Mouse (Mus musculus): ENCODE measurements around the gene Gpc5. TPM values are rescaled to one million over a fixed set of nuclear protein-coding genes. Genes with fewer than 3 reads are reported as not detected.

The Gpc5 gene
- polyA plus RNA-seq, 1 experiment = not detected

DNA sequence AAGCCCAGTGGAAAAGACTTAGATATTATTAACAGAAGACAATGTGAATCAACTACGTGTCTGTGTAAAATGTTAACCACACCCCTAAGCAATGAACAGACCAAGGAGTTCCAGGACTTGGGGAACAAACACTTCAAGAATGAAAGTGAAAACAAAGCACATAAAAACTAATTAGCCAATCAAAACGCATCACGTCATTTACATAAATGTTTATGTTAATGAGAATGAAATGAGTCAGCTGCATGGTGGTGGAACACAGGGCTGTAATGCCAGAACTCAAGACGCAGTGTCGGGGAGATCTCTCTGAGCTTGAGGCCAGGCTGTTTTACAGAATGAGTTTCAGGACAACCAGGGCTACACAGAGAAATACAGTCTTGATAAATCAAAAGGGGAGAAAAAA, 136.1 kb downstream of the Gpc5 start:
- Histone ChIP-seq H3K4me1 (ENCODE audit: control insufficient read depth, insufficient read depth, low read length) (no peaks in the 10 kb centered on the region), H3K27ac (ENCODE audit: insufficient read depth, low read length) (no peak overlapping the region), H3K4me3 (ENCODE audit: insufficient read depth, low read length) (no peak overlapping the region)
- TF ChIP-seq POLR2A (IDR thresholded peaks at IDR 0.05; ENCODE audit: low read depth, low read length) (no peak), CTCF (IDR thresholded peaks at IDR 0.05; ENCODE audit: borderline replicate concordance, insufficient read depth, low read length) (no peak)

DNA sequence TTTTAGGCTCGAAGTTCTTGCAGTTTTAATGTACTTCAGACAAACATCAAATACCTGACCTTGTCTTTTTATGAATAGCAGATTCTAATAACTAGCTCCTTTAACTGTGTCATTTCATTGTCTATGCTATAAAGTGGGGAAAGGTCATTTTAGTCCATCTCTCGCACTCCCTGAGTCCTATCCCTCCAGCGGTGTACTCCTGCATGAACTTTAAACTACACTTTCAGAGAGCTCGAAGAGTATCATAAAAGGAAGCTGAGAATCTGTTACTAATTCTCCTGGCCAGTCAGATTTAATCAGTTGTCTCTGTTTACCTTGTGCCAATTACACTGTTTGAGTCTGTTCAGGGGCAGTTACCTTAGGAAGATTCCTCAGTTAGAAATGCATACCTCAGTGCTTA, 144.4 kb downstream of the Gpc5 start:
- Histone ChIP-seq H3K27ac (ENCODE audit: insufficient read depth, low read length) (no peak overlapping the region), H3K4me3 (ENCODE audit: insufficient read depth, low read length) (no peak overlapping the region), H3K4me1 (ENCODE audit: control insufficient read depth, insufficient read depth, low read length) (no peaks in the 10 kb centered on the region)
- TF ChIP-seq POLR2A (IDR thresholded peaks at IDR 0.05; ENCODE audit: low read depth, low read length) = no peak
- TF ChIP-seq CTCF (IDR thresholded peaks at IDR 0.05; ENCODE audit: borderline replicate concordance, insufficient read depth, low read length) = no peak

DNA sequence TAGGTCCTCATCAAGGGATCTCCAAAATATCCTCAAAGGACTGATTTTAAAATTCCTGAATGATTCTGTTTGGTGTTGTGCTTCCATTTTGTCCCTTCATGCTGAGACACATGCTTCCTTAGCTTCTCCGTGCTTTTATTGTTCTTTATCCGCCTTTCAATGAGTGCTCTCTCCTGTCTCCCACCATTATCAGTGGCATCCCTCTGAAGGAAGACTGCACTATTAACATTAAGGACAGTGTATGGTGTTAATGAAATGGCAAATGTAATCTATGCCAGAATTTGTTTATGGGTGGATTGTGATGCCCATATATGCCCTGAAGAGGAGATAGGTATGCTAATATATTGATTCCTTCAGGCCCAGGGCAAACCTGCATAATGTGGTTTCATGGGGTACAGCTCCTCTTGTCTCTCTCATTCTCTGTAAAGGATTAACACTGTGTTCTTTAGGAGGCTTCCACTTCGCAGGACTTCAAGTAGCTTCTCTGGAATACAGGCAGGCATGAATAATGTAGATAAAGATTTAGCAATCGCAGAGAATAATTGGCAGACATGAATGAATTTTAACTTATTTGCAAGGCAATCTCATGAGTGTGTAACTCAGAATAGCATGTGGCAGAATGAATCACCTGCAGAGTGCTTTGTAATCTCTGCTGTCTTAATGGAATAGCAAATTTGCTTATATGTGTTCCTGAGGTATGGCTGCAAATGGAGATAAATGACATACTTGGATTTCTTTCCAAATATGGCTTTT, 148.8 kb downstream of the Gpc5 start:
- no peaks in the 10 kb centered on the region for H3K4me1 ChIP-seq (ENCODE audit: control insufficient read depth, insufficient read depth, low read length)
- H3K27ac ChIP-seq (ENCODE audit: insufficient read depth, low read length) = no peak overlapping the region
- TF ChIP-seq CTCF (IDR thresholded peaks at IDR 0.05; ENCODE audit: borderline replicate concordance, insufficient read depth, low read length) (no peak), POLR2A (IDR thresholded peaks at IDR 0.05; ENCODE audit: low read depth, low read length) (no peak)
- H3K4me3 ChIP-seq (ENCODE audit: insufficient read depth, low read length) = no peak overlapping the region

DNA sequence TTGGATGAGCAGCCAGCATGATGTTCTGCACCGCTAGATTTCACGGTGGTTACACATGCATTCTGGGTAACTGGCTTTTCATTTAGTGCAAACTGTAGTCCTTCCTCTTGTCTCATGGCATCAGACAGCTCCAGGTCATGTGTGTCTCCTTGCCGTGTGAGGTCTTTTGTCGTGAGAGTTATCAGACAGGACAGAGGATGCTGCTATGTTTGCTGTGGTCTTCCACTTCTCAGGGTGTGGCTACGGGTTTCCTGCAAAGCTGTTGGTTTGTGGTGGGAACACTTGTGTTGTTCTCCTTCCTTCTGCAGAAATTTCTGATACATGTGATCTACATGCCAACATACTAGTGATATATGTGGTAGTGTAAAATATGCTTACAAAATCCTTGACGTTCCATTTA, 158.5 kb downstream of the Gpc5 start:
- Histone ChIP-seq H3K27ac (ENCODE audit: insufficient read depth, low read length) (no peak overlapping the region), H3K4me3 (ENCODE audit: insufficient read depth, low read length) (no peak overlapping the region), H3K4me1 (ENCODE audit: control insufficient read depth, insufficient read depth, low read length) (no peaks in the 10 kb centered on the region)
- no peak for TF ChIP-seq POLR2A (IDR thresholded peaks at IDR 0.05; ENCODE audit: low read depth, low read length)
- TF ChIP-seq CTCF (IDR thresholded peaks at IDR 0.05; ENCODE audit: borderline replicate concordance, insufficient read depth, low read length) = no peak

DNA sequence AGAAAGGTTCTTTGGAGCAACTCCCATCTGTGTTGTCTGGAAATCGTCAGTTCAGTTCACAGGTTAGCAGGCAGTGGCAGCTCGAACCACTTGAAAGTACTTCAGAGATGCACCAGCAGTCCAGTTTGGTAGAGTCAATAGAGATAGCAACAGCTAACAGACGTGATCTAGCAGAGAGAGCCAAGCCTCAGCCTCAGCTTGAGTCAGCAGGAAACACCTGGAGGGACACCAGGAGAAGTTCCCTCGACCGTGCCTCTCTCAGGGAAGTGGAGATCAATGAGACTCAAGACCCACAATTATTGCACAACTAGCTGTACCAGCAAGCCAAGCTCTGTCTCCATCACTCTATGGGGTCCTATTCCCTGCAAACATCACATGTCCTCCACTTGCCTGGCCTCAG, 159.8 kb downstream of the Gpc5 start:
- Histone ChIP-seq H3K4me1 (ENCODE audit: control insufficient read depth, insufficient read depth, low read length) (no peaks in the 10 kb centered on the region), H3K27ac (ENCODE audit: insufficient read depth, low read length) (no peak overlapping the region), H3K4me3 (ENCODE audit: insufficient read depth, low read length) (no peak overlapping the region)
- TF ChIP-seq POLR2A (IDR thresholded peaks at IDR 0.05; ENCODE audit: low read depth, low read length) (no peak), CTCF (IDR thresholded peaks at IDR 0.05; ENCODE audit: borderline replicate concordance, insufficient read depth, low read length) (no peak)

DNA sequence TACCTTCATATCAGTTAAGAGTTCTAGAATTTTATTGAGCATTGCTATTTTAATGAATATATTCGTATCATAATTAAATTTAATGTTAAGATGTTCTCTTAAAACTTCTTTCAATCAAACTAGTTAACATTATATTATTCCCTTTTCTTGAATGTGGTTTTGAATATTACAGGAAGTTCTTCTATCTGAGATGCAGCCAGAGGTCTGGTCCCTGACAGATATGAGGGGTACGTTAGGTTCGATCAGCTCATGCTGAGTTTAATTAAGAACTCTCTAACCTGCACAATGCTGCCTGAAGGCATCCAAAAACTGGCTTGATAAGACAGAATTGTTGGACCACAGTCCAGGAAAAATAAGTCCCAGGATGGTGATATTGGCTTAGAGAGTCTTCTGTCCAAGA, 161.1 kb downstream of the Gpc5 start:
- no peak overlapping the region for H3K4me3 ChIP-seq (ENCODE audit: insufficient read depth, low read length)
- no peaks in the 10 kb centered on the region for H3K4me1 ChIP-seq (ENCODE audit: control insufficient read depth, insufficient read depth, low read length)
- TF ChIP-seq POLR2A (IDR thresholded peaks at IDR 0.05; ENCODE audit: low read depth, low read length) = no peak
- no peak for TF ChIP-seq CTCF (IDR thresholded peaks at IDR 0.05; ENCODE audit: borderline replicate concordance, insufficient read depth, low read length)
- no peak overlapping the region for H3K27ac ChIP-seq (ENCODE audit: insufficient read depth, low read length)

DNA sequence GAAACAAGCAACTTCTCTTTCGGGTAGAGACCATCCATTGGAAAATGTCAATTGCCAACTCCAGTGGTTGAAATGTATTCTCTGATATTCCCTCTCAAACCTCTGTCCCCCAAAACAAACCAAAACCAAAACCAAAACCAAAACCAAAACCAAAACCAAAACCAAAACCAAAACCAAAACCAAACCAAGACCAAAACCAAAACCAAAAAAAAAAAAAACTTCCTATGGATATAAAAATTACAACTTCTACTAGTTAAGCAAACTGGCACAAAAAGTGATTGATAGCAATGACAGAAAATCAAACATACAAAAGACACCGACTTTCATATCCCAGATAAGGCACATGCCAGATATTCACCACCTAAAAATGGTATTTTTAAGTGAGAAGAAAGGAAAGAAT, 161.7 kb downstream of the Gpc5 start:
- Histone ChIP-seq H3K4me3 (ENCODE audit: insufficient read depth, low read length) (no peak overlapping the region), H3K27ac (ENCODE audit: insufficient read depth, low read length) (no peak overlapping the region)

DNA sequence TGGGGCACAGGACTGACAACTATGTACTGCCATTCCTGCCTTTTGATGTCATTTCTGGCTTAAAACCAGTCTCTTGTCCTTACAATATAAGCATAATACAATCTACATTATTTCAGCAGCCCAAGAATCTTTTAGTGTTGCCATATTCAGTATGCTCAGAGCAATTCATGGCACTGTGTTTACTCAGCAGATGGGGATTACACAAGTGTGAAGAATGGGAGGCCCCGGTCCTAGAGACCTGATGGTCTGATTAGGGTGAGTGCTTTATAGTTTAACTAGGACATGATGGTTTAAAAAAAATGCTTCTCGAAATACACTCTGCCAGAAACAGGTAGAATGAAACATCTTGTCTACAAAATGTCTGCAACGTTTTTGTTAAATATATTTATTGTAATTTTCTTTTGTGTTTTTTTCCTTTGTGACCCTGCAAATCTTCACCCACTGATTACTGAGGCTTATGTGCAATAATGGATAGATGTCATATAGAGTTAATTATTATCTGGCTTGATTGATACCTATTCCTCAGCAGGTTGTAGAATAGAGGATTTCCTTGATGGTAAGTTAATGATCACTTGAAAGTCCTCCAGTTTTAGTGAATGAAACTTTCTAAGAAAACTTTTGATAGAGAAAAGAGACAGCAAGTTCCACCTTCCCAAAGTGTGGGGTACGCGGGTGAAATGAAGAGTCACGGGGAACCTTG, 177.8 kb downstream of the Gpc5 start:
- Histone ChIP-seq H3K4me1 (ENCODE audit: control insufficient read depth, insufficient read depth, low read length) (no peaks in the 10 kb centered on the region), H3K27ac (ENCODE audit: insufficient read depth, low read length) (no peak overlapping the region), H3K4me3 (ENCODE audit: insufficient read depth, low read length) (no peak overlapping the region)
- TF ChIP-seq POLR2A (IDR thresholded peaks at IDR 0.05; ENCODE audit: low read depth, low read length) (no peak), CTCF (IDR thresholded peaks at IDR 0.05; ENCODE audit: borderline replicate concordance, insufficient read depth, low read length) (no peak)

More for the DNA sequence above, 161.7 kb downstream of the Gpc5 start:
- no peaks in the 10 kb centered on the region for H3K4me1 ChIP-seq (ENCODE audit: control insufficient read depth, insufficient read depth, low read length)
- no peak for TF ChIP-seq CTCF (IDR thresholded peaks at IDR 0.05; ENCODE audit: borderline replicate concordance, insufficient read depth, low read length)
- no peak for TF ChIP-seq POLR2A (IDR thresholded peaks at IDR 0.05; ENCODE audit: low read depth, low read length)

DNA sequence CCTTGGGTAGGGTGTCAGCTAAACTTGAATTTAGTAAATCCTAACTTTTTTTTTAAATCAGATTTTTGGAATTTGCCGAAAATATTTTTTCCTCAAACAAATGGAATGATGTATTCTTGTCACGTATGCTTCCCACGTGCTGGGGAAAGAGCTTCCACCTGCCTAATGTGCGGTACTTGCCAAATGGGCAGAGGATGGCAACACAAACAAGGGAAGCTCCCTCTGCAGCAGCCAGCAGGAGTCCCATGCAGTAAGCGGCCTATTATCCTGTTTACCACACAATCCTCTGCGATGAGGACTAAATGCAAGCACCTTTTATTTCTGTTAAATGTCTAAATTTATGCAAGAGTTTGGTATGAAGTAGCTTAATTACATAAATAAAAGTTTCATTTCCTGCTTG, 178.4 kb downstream of the Gpc5 start:
- Histone ChIP-seq H3K4me3 (ENCODE audit: insufficient read depth, low read length) (no peak overlapping the region), H3K27ac (ENCODE audit: insufficient read depth, low read length) (no peak overlapping the region), H3K4me1 (ENCODE audit: control insufficient read depth, insufficient read depth, low read length) (no peaks in the 10 kb centered on the region)
- TF ChIP-seq POLR2A (IDR thresholded peaks at IDR 0.05; ENCODE audit: low read depth, low read length) (no peak), CTCF (IDR thresholded peaks at IDR 0.05; ENCODE audit: borderline replicate concordance, insufficient read depth, low read length) (no peak)

DNA sequence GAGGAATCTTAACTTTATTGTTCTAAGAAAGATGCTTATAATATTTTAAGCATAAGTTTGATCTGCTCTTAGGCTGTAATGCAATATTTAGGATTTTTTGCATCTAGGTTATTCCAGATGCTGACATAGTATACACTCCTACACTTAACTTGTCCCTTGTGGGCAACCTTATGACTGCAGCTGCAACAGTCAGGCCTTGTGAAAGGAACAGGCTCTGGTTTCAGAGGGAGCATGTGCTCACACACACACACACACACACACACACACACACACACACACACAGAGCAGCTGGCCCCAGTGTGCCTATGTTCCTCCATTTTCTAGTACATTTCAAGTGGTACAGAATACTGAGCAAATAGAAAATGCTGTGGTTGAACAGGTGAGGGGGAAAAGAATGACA, 190.8 kb downstream of the Gpc5 start:
- no peak overlapping the region for H3K4me3 ChIP-seq (ENCODE audit: insufficient read depth, low read length)
- no peak for TF ChIP-seq CTCF (IDR thresholded peaks at IDR 0.05; ENCODE audit: borderline replicate concordance, insufficient read depth, low read length)
- TF ChIP-seq POLR2A (IDR thresholded peaks at IDR 0.05; ENCODE audit: low read depth, low read length) = no peak
- no peaks in the 10 kb centered on the region for H3K4me1 ChIP-seq (ENCODE audit: control insufficient read depth, insufficient read depth, low read length)
- no peak overlapping the region for H3K27ac ChIP-seq (ENCODE audit: insufficient read depth, low read length)

All from embryonic fibroblast, embryonic 13.5 days (primary cell).